Mouse (Mus musculus) ES-Bruce4 (cell line): ENCODE data around the gene Lmod1. TPM values are rescaled to one million over a fixed set of nuclear protein-coding genes. Genes with fewer than 3 reads are reported as not detected.

Experiments
- H3K27ac ChIP-seq: 2 replicates; pipeline ENCODE4 v1.5.1; 2012; ENCODE audit warnings: low read length, inconsistent platforms; ENCODE audit not compliant: insufficient read depth
- H3K27me3 ChIP-seq: 2 replicates; pipeline ENCODE4 v1.6.1; 2012; ENCODE audit warnings: mild to moderate bottlenecking, low read length, inconsistent platforms; ENCODE audit not compliant: control insufficient read depth, poor library complexity, insufficient read depth, severe bottlenecking
- H3K36me3 ChIP-seq: 2 replicates; pipeline ENCODE4 v1.6.1; 2012; ENCODE audit warnings: inconsistent platforms, mild to moderate bottlenecking, low read length, moderate library complexity; ENCODE audit not compliant: control insufficient read depth, poor library complexity, insufficient read depth, severe bottlenecking
- H3K4me1 ChIP-seq: one replicate; pipeline ENCODE4 v1.8.1; 2011; ENCODE audit warnings: low read length; ENCODE audit not compliant: control insufficient read depth, insufficient read depth
- H3K4me3 ChIP-seq: 2 replicates; pipeline ENCODE4 v1.5.1; 2011; ENCODE audit warnings: low read depth, mild to moderate bottlenecking, low read length
- H3K9ac ChIP-seq: 2 replicates; pipeline ENCODE4 v1.6.1; 2012; ENCODE audit warnings: low read depth, mild to moderate bottlenecking, inconsistent platforms; ENCODE audit not compliant: poor library complexity, severe bottlenecking
- H3K9me3 ChIP-seq: replicated peaks from 2 replicates; pipeline ENCODE4 v1.6.1; 2012; ENCODE audit warnings: mild to moderate bottlenecking, low read length, inconsistent platforms; ENCODE audit not compliant: control insufficient read depth, poor library complexity, insufficient read depth, severe bottlenecking
- CTCF ChIP-seq: IDR thresholded peaks from one replicate; pipeline ENCODE4 v1.8.1; 2011; ENCODE audit warnings: low read depth, low read length
- EP300 ChIP-seq: IDR thresholded peaks from 2 replicates; pipeline ENCODE4 v1.6.1; 2011; ENCODE audit warnings: low read depth, low read length; ENCODE audit not compliant: insufficient read depth
- POLR2A ChIP-seq: IDR thresholded peaks from one replicate; pipeline ENCODE4 v1.8.1; 2011; ENCODE audit warnings: low read length; ENCODE audit not compliant: insufficient read depth
- polyA plus RNA-seq: library from polyadenylated mRNA; stranded (reverse); fragments of >200 nt; gene quantifications from 2 replicates; pipeline ENCODE4 v1.2.4, GENCODE M21; 2011; ENCODE audit warnings: low read depth; ENCODE audit not compliant: missing spikeins, insufficient read depth, insufficient read length

The Lmod1 gene
- polyA plus RNA-seq, 1 experiment: 2.5 TPM

DNA sequence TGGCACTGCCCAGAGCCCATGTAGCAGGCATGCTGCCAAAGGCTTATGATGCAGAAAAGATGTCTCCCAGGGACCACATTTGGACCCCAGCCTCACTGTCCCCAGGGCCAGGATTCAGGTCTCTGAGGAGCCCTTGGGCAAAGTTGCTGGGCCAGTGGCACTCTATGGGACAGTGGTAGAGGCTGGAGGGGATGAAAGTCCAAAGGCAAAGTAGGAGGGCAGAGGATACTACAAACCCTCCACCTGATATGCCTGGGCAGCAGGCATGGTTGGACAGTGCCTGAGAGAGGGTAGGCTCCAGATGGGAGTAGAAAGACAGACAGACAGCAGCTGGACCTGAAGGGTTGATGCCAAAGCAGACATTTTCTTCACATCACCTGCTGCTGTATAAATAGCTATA, 41.8 kb downstream of the Lmod1 start:
- no peak overlapping the region for H3K9ac ChIP-seq
- no peaks in the 10 kb centered on the region for H3K36me3 ChIP-seq
- H3K4me3 ChIP-seq: no peak overlapping the region
- peaks cover 4% of the 10 kb centered on the region for H3K4me1 ChIP-seq
- TF ChIP-seq POLR2A: no peak
- TF ChIP-seq CTCF: no peak
- no peak for TF ChIP-seq EP300
- H3K27me3 ChIP-seq: no peaks in the 10 kb centered on the region
- H3K27ac ChIP-seq: no peak overlapping the region
- H3K9me3 ChIP-seq: peaks cover 2% of the 10 kb centered on the region; the same call in 1 of the 2 replicates

DNA sequence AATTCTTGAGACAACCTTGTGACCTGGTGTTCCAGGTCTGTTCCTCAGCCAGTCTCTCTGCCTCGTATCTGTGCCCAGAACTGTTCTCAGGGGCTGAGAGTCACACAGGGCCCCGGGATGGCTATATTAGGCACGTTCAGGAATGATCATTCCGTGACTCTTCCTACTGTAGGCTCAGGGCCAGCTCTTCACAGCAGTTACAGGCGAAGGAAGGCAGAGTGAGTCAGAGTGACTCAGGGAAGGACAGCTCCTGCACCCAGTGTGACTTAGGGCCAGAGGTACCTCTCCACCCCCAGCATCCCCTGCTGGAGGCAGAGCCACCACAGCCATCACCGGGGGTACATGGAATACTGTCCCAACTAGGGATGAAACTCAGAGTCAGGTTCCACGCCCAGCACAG, 42.4 kb downstream of the Lmod1 start:
- H3K9ac ChIP-seq: no peak overlapping the region
- H3K4me3 ChIP-seq: no peak overlapping the region
- H3K27ac ChIP-seq: no peak overlapping the region
- H3K9me3 ChIP-seq: peaks cover 2% of the 10 kb centered on the region; the same call in 1 of the 2 replicates
- peaks cover 4% of the 10 kb centered on the region for H3K4me1 ChIP-seq
- no peak for TF ChIP-seq CTCF
- no peak for TF ChIP-seq POLR2A
- no peak for TF ChIP-seq EP300
- H3K36me3 ChIP-seq: no peaks in the 10 kb centered on the region
- H3K27me3 ChIP-seq: no peaks in the 10 kb centered on the region

DNA sequence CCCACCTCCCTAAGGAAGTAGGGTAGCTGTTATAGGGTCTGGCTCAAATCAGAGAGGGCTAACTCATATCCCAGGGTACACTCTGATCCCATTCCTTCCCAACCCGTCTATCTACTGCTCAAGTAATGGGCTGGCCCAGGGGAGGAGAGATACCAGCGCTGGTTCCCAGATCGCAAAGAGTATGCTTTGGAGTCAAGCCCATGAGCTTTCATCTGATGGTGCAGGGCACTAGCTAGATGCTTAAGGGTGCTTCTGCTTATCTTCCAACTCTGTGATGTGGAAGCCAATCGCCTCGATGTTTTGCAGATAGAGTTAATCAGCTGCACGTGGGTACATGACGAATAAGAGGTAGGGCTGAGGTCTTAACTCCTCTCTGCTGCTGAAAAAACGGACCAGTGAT, 43.0 kb downstream of the Lmod1 start:
- peaks cover 4% of the 10 kb centered on the region for H3K4me1 ChIP-seq
- TF ChIP-seq EP300 (no peak), CTCF (no peak), POLR2A (no peak)

DNA sequence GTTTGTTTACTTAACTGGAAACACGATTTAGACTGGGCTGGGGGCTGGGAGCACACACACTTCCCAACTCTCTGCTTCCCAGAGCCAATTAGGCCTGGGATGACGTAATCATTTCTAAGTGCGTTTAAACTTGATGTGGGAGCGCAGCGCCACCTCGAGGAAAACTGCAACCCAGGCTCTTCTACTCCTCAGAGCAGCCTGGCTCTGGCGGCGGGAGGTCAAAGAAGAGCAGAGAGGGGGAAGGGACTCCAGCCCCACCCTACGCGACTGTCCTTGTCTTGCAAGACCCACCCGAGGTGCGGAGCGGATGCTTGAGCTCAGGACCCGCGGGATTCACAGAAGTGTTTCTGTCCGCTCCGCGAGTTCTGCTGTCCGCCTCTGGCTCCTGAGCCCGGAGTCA, 43.6 kb downstream of the Lmod1 start:
- no peak overlapping the region for H3K27ac ChIP-seq
- no peaks in the 10 kb centered on the region for H3K27me3 ChIP-seq
- peak overlapping the region; percentile 31 for H3K9ac ChIP-seq
- H3K9me3 ChIP-seq: no peaks in the 10 kb centered on the region
- no peaks in the 10 kb centered on the region for H3K36me3 ChIP-seq
- peaks cover 4% of the 10 kb centered on the region for H3K4me1 ChIP-seq
- peak overlapping the region; percentile 57 for H3K4me3 ChIP-seq
- TF ChIP-seq CTCF: peak; percentile 86
- TF ChIP-seq POLR2A: no peak
- TF ChIP-seq EP300: peak; percentile 62; the same call in 1 of the 2 replicates

More for the DNA sequence above, 43.0 kb downstream of the Lmod1 start:
- Histone ChIP-seq H3K36me3 (no peaks in the 10 kb centered on the region), H3K27ac (no peak overlapping the region), H3K9ac (no peak overlapping the region), H3K27me3 (no peaks in the 10 kb centered on the region), H3K4me3 (no peak overlapping the region), H3K9me3 (no peaks in the 10 kb centered on the region)

DNA sequence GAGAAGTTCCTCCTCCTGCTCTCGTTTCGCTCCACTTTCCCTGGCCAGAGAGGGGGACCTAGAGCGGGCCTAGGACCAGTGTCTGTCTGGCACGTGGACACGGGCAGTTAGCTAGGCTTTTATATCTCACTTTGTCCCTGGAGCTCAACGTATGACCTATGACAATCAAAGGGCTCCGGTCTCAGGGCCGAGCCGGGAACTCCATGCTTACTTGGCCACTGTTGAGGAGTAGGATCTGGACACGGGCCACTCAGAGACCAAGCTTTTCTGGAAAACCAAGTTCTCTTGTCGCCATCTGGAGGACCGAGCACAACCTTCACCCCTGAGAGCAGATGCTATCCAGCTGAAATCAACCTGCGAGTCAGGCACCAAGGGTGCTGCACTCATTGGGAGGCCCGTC, 44.4 kb downstream of the Lmod1 start:
- TF ChIP-seq POLR2A (no peak), CTCF (peak; percentile 53), EP300 (no peak)
- Histone ChIP-seq H3K4me3 (no peak overlapping the region), H3K27ac (no peak overlapping the region), H3K9ac (peak overlapping the region; percentile 31), H3K9me3 (no peaks in the 10 kb centered on the region), H3K36me3 (no peaks in the 10 kb centered on the region), H3K27me3 (no peaks in the 10 kb centered on the region), H3K4me1 (peaks cover 4% of the 10 kb centered on the region)

DNA sequence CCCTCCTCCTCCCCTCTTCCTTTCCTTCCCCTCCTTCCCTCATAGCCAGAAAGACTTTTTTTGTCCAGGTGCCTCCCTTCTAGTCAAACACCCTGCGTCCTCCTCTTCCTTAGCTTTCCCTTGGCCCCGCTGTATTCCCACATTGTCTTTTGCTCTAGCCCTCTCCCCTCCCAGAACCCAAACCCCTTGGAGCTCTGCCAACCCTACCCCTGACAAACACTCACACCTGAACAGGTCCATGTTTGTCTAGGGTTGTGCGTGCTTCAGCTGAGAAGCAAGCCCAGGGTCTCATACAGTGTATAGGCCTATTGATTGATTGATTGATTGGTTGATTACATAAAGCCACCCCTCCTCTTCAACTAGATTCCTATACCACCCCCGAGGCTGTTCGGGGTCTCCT, 44.8 kb downstream of the Lmod1 start:
- H3K27ac ChIP-seq: no peak overlapping the region
- no peak overlapping the region for H3K4me3 ChIP-seq
- H3K36me3 ChIP-seq: no peaks in the 10 kb centered on the region
- H3K9ac ChIP-seq: no peak overlapping the region
- no peaks in the 10 kb centered on the region for H3K27me3 ChIP-seq
- H3K9me3 ChIP-seq: no peaks in the 10 kb centered on the region
- peaks cover 3% of the 10 kb centered on the region for H3K4me1 ChIP-seq
- no peak for TF ChIP-seq EP300
- TF ChIP-seq CTCF: no peak
- TF ChIP-seq POLR2A: no peak

DNA sequence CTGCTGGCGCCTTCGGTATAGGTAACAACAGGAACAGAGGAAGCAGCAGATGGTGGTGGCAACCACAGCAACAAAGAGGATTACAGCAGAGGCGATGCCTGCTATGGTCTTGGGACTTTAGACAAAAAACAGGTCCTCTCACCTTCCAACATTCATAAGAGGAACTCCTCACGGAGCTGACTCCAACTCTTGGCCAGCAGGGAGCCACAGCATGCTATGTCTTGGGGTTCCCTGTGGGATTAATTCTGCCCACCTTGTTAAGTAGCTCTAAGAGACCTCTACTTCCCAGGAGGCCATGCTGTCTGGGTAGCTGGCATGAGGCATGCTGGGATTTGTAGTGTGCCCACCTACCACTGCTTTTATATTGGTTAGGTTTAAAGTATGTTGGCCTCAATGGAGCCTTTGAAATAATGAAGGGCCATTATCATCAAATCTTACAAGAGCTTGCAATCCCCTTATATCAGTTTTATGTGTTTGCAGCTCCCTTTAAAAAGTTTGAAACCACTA, 48.6 kb downstream of the Lmod1 start:
- Histone ChIP-seq H3K36me3 (no peaks in the 10 kb centered on the region), H3K9ac (no peak overlapping the region), H3K9me3 (no peaks in the 10 kb centered on the region), H3K27me3 (no peaks in the 10 kb centered on the region), H3K4me1 (no peaks in the 10 kb centered on the region), H3K4me3 (no peak overlapping the region), H3K27ac (no peak overlapping the region)
- TF ChIP-seq POLR2A: no peak
- TF ChIP-seq CTCF: no peak
- TF ChIP-seq EP300: no peak
